Mouse (Mus musculus) small intestine, adult 10 weeks (tissue): Measurements from ENCODE around the gene Kif5a. TPM values are rescaled to one million over a fixed set of nuclear protein-coding genes. Genes with fewer than 3 reads are reported as not detected.

ENCODE experiments used
- polyA plus RNA-seq: library from polyadenylated mRNA; stranded (reverse); fragments of 350-450 nt; fragmentation: Illumina TruSeq; extraction: RNeasy Lipid Tissue Mini Kit (QIAGEN cat#74804); gene quantifications from one replicate; pipeline ENCODE4 v1.2.3, GENCODE M21; 2014; ENCODE audit warnings: low replicate concordance

Kif5a gene
- 1.0 TPM for polyA plus RNA-seq

GRCm38 (mm10) chr10:127262548-127263398 lies at the start of gene Kif5a:
TSS of gene Kif5a (minus strand) at chr10:127263348.

GRCm38 (mm10) chr10:127311476-127312355 lies 48.6 kb upstream of the Kif5a start, which contains the start of gene Mars:
TSS of gene Mars (minus strand) at chr10:127311786.

GRCm38 (mm10) chr10:127288800-127289572 lies 25.8 kb upstream of the Kif5a start, which contains the start of gene Mbd6:
TSS of gene Mbd6 (minus strand) at chr10:127289018.

GRCm38 (mm10) chr10:127266112-127267091 lies 3.3 kb upstream of the Kif5a start, which contains the start of gene Dctn2:
TSS of gene Dctn2 (plus strand) at chr10:127266368.

DNA sequence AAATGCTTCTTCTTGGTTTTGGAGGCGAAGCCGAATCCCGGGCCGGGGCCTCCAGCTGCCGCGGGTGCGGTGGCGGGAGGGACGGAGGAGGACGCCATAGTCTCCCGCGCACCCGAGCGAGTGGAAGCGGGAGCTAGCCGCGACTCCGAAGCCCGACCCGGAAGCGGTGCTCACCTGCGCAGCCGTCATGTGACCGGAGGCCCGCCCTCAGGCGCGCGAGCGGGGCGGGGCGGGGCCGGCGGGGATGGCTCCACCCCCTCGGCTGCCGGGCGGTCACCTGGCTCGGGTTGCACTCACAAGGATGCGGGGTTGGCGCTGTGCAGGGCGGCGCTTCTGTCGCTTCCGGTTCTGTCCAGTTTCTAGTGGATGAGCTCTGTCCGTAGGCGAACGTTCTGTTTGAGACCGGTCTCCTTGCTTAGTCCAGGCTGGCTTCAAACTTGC lies 51.7 kb downstream of the Kif5a start, which contains the start of gene Pip4k2c:
TSS of gene Pip4k2c (minus strand) at position 172 of the 441 bp plus-strand sequence.

DNA sequence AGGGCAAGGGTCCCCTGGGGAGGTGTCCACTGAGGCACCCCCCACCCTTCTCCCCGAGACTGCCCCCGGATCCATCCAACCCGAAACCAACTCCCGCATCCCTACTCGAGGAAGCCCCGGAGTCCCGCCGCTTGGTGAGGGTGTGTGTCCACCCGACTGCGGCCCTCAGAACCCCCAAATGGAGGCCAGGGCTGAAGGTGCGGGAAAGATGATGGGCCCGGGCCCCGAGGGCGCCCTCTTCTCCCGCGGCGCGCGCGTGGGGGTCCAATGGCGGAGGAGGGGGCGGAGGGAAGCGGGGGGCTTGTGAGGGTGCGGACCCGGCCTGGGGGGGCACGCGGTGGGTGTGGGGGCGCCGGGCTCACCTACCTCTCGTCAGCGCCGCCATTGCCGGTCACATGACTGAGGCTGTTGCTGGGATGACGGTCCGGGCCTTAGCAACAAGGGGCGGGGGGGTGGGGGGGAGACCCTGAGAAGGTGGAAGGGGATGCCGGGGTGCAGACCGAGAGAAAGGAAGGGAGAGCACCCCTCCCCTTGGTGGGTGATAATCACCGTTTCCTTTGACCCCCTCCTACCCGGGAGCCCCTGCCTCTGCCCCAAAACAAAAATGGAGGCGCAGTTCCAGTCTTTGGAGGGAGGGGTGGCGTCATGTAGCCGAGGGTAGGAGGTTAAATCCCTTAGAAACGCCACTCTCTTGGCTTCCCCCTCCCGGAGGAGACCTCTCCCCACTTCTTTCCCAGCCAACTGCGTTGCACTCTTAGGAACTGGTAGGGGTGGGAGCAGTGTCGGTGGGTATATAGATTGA lies 67.6 kb downstream of the Kif5a start, which contains the start of gene Dtx3:
TSS of gene Dtx3 (minus strand) at position 401 of the 802 bp plus-strand sequence.

DNA sequence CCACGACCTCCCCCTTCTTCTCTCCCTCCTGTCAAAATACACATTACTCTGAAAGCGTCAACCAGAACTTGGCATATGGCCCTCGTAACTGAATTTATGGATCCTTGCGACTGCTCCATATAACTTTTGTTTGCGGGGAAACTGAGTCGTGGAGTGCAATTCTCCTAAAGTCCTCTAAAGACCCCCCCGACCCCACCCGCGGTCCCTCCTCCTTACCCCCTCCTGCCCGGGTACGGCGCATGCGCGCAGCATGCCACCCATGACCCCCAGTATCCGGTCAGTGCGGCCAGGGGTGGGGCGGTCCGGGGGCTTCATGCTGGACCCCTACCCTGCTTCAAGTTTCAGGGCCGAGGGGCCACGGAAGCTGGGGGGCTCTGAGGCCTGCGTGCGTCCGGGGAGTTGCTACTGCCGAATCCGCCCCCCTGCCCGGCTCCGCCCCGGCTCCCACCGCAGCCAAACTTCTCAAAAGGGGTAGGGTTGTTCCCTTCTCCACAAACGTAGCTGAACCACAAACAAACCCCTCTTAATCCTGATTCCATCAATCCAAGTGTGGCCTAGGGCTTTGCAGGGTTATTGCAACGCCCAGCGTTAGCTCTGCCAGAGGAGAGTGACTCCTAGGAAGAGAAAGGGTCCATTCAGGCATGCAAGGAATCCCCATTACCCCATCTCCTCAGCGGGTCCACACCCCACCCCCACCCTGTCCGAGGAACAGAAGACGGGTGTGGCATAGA lies 73.3 kb downstream of the Kif5a start, which contains the start of gene Arhgef25:
TSS of gene Arhgef25 (minus strand) at position 433 of the 731 bp plus-strand sequence.

DNA sequence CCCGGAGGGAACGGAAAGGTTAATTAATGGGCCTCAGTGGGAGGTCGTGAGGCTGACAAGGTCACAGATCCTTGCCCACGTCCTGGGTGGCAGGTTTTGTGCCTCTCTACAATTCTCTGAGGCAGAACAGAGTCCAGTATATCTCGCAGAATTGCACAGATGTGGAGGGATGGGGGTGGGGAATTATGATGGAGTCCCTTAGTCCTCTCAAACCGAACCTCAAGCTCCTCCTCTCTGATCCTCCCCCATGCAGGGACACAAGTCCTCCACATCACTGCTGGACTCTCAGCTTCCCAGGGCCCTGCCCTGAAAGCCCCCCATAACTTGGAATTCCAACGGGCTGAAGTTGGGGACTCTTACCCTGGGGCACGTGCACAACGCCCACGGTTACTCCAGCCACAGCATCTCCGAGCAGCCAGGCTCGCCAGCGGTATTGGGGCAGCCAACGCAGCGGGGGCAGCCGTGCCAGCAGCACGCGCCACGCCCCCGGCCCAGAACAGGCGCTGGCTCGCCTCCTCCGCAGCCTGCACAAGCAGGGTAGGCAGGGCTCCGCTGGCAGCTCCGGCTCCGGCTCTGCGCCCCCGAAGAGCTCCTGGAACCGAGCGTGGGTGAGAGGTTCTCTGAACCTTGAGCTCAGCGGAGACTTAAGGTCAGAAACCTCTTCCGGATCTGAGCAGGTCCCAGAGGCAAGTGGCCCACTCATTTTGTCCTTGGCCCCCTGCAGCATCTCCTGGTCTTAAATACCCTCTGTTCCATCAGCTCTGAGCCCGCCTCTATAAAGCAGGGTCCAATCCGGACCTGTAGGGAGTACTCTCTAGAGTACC lies 83.1 kb downstream of the Kif5a start, which contains the start of gene Slc26a10:
TSS of gene Slc26a10 (minus strand) at position 775 of the 824 bp plus-strand sequence.

Other genes starting within 250 kb of the Kif5a start
- gene Tsfm, start 232.5 kb downstream of the Kif5a start, polyA plus RNA-seq, result 7.3 TPM
- gene Mettl1, start 221.9 kb downstream of the Kif5a start, polyA plus RNA-seq, result 1.5 TPM
- gene Eef1akmt3, start 221.8 kb downstream of the Kif5a start, polyA plus RNA-seq, result 0.56 TPM
- not detected for gene Cyp27b1, start 215.1 kb downstream of the Kif5a start, polyA plus RNA-seq
- 0.45 TPM for gene March9, start 203.2 kb downstream of the Kif5a start, polyA plus RNA-seq
- 7.9 TPM for gene Cdk4, start 199.8 kb downstream of the Kif5a start, polyA plus RNA-seq
- gene Tspan31, start 193.1 kb downstream of the Kif5a start, polyA plus RNA-seq, result 40.0 TPM
- not detected for gene Agap2, start 188.1 kb downstream of the Kif5a start, polyA plus RNA-seq
- 7.4 TPM for gene Os9, start 142.2 kb downstream of the Kif5a start, polyA plus RNA-seq
- 11.8 TPM for gene B4galnt1, start 98.1 kb downstream of the Kif5a start, polyA plus RNA-seq
- not detected for gene Slc26a10, start 82.7 kb downstream of the Kif5a start, polyA plus RNA-seq
- 3.9 TPM for gene Arhgef25, start 73.3 kb downstream of the Kif5a start, polyA plus RNA-seq
- 0.56 TPM for gene Dtx3, start 67.6 kb downstream of the Kif5a start, polyA plus RNA-seq
- gene Pip4k2c, start 51.8 kb downstream of the Kif5a start, polyA plus RNA-seq, result 8.8 TPM
- gene Dctn2, start 3.0 kb upstream of the Kif5a start, polyA plus RNA-seq, result 15.2 TPM
- gene Mbd6, start 25.7 kb upstream of the Kif5a start, polyA plus RNA-seq, result 2.0 TPM
- gene Mars, start 48.4 kb upstream of the Kif5a start, polyA plus RNA-seq, result 7.2 TPM
- gene Arhgap9, start 58.6 kb upstream of the Kif5a start, polyA plus RNA-seq, result 1.1 TPM
- 0.11 TPM for gene Gli1, start 78.6 kb upstream of the Kif5a start, polyA plus RNA-seq
- not detected for gene Inhbe, start 91.1 kb upstream of the Kif5a start, polyA plus RNA-seq
- gene Inhbc, start 107.1 kb upstream of the Kif5a start, polyA plus RNA-seq, result not detected
- 116 TPM for gene R3hdm2, start 117.0 kb upstream of the Kif5a start, polyA plus RNA-seq
- not detected for gene Stac3, start 238.3 kb upstream of the Kif5a start, polyA plus RNA-seq